Mouse (Mus musculus) c-Kit-negative CD71-positive TER-119-positive erythroid progenitor cells, embryonic 14.5 days (primary cell): ENCODE data around the gene F3.

Experiments used
- DNase-seq: peaks from one replicate; pipeline ENCODE4 v3.0.0-alpha.2; 2013; ENCODE audit warnings: low read depth, low spot score

F3 gene

GRCm38 (mm10) chr3:121722971-121723844, at the start of gene F3:
Gene F3, plus strand, starts transcription at chr3:121723537.
- DNase-seq, result no peak

GRCm38 (mm10) chr3:121678935-121679334, 44.4 kb upstream of the F3 start:
- no peak for DNase-seq

- DNase-seq, result no peak
Measured at GRCm38 (mm10) chr3:121679443-121679842, 43.9 kb upstream of the F3 start.

- no peak for DNase-seq
Measured at GRCm38 (mm10) chr3:121680187-121680586, 43.1 kb upstream of the F3 start.

- DNase-seq, result no peak
Measured at GRCm38 (mm10) chr3:121682439-121683411, 40.6 kb upstream of the F3 start.

- DNase-seq, result no peak
Measured at GRCm38 (mm10) chr3:121684552-121684951, 38.8 kb upstream of the F3 start.

GRCm38 (mm10) chr3:121684963-121685362, 38.4 kb upstream of the F3 start:
- DNase-seq, result no peak

- no peak for DNase-seq
Measured at GRCm38 (mm10) chr3:121685985-121686384, 37.4 kb upstream of the F3 start.

- DNase-seq, result no peak
Measured at GRCm38 (mm10) chr3:121686408-121686911, 36.9 kb upstream of the F3 start.

- no peak for DNase-seq
Measured at GRCm38 (mm10) chr3:121687741-121688140, 35.6 kb upstream of the F3 start.

- DNase-seq, result no peak
Measured at GRCm38 (mm10) chr3:121689029-121689428, 34.3 kb upstream of the F3 start.

- DNase-seq, result no peak
Measured at GRCm38 (mm10) chr3:121689697-121690096, 33.6 kb upstream of the F3 start.

GRCm38 (mm10) chr3:121693001-121693730, 30.2 kb upstream of the F3 start:
- DNase-seq, result no peak

GRCm38 (mm10) chr3:121693746-121694145, 29.6 kb upstream of the F3 start:
- DNase-seq, result no peak

- DNase-seq, result no peak
Measured at GRCm38 (mm10) chr3:121697169-121697568, 26.2 kb upstream of the F3 start.

- DNase-seq, result no peak
Measured at GRCm38 (mm10) chr3:121699401-121699800, 23.9 kb upstream of the F3 start.

GRCm38 (mm10) chr3:121699849-121700248, 23.5 kb upstream of the F3 start:
- no peak for DNase-seq

- DNase-seq, result no peak
Measured at GRCm38 (mm10) chr3:121700364-121700952, 22.9 kb upstream of the F3 start.

GRCm38 (mm10) chr3:121703155-121703879, 20.0 kb upstream of the F3 start:
- DNase-seq, result no peak

GRCm38 (mm10) chr3:121703880-121704243, 19.5 kb upstream of the F3 start:
- no peak for DNase-seq
